Mouse (Mus musculus) splenic B cell, adult 2 months (primary cell): ENCODE measurements around the gene Acat2.
"Not testable (repeated sequence)": the region's sequence is repeated elsewhere in the genome, so short reads cannot be mapped to it uniquely, and the experiment has no call there.

Experiments
- DNase-seq: peaks from one replicate; pipeline ENCODE4 v3.0.0-alpha.2; 2011; ENCODE audit warnings: low read depth, low spot score
- H3K27me3 ChIP-seq: 2 replicates; pipeline ENCODE4 v1.6.1; 2012; ENCODE audit warnings: mild to moderate bottlenecking, low read length, moderate library complexity, mixed read lengths; ENCODE audit not compliant: control insufficient read depth, poor library complexity, insufficient read depth, severe bottlenecking
- H3K36me3 ChIP-seq: 2 replicates; pipeline ENCODE4 v1.6.1; 2012; ENCODE audit warnings: mild to moderate bottlenecking, low read length, moderate library complexity, mixed read lengths; ENCODE audit not compliant: control insufficient read depth, poor library complexity, insufficient read depth, severe bottlenecking

The Acat2 gene

GRCm38 (mm10) chr17:12904349-12904748, 56.2 kb downstream of the Acat2 start:
- Histone ChIP-seq H3K27me3 (no peaks in the 10 kb centered on the region), H3K36me3 (no peaks in the 10 kb centered on the region; the same call in 1 of the 2 replicates)
- DNase-seq = no peak

- DNase-seq = no peak
- Histone ChIP-seq H3K27me3 (no peaks in the 10 kb centered on the region), H3K36me3 (no peaks in the 10 kb centered on the region; the same call in 1 of the 2 replicates)
Measured at GRCm38 (mm10) chr17:12903372-12904333, 56.9 kb downstream of the Acat2 start.

DNA sequence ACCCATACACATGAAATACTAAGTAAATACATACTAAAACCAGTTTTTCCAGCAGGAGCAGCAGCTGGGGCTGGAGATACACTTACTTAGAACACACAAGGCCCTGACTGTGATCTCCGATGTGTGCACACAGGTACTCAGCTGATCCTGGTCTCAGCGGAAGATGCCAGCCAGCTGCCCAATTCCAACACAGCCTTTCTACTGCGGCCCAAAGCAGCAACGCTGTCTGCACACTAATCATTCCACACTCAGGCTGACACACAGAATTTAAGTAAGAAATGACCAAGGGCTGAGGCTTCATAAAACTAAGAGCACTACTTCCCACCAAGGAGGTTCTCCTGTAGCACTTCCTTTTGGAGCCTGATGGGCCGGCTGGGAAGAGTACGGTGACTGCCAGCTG, 58.3 kb downstream of the Acat2 start:
- no peak for DNase-seq
- H3K27me3 ChIP-seq = no peaks in the 10 kb centered on the region

DNA sequence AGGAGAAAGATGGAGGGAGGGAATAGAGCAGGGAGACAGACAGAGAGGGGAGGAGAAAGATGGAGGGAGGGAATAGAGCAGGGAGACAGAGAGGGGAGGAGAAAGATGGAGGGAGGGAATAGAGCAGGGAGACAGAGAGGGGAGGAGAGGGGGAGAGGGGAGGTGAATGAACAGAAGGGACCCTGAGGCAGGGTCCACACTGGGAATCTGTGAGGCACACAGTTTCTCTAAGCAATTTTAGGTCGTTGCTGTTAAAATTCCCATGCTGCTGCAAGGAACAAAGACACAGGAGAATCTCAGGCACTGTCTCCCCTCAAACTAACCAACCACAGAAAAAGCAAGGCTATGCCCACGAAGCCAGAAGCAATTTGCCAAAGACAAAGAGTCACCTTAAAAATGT, 61.9 kb downstream of the Acat2 start:
- DNase-seq, H3K36me3 ChIP-seq, H3K27me3 ChIP-seq: not testable (repeated sequence)

More for the DNA sequence above, 58.3 kb downstream of the Acat2 start:
- no peaks in the 10 kb centered on the region; the same call in 1 of the 2 replicates for H3K36me3 ChIP-seq

- Histone ChIP-seq H3K27me3 (no peaks in the 10 kb centered on the region), H3K36me3 (no peaks in the 10 kb centered on the region)
- no peak for DNase-seq
Measured at GRCm38 (mm10) chr17:12897674-12898073, 62.9 kb downstream of the Acat2 start.
